Mouse (Mus musculus): Measurements from ENCODE around the gene Glis3.

Gene Glis3

DNA sequence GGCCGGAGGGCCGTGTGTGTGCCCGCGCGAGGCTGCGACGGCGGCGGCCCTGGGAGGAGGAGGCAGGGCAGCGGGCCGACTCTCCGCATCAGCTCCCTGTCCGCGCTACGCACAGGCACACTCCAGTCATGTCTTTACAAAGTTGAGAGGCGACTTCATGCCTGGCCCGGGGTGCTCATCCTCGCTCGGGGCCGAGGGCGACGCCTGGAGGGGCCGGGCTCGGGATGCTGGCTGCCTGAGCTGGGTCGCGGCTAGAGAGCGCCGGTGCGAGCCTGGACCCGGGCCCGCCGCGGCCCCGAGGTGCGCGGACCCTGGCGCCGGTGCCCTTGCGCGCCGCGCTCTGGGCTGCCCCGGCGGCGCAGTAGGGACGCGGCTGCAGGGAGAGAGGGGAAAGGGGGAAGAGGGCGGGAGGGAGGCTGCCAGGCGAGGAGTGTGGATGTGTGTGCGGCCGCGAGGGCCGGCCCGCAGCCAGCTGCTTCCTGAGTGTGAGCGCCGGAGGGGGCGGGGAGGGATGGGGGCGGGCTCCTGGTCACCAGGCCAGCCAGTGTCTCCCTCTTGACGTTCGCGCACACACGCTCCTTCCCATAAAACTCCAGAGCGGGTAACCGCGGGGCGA lies at the start of gene Glis3:
Gene Glis3, minus strand, starts transcription at position 302 of the 616 bp plus-strand sequence.
- DNase-seq (ENCODE audit: low read depth, low spot score): no peak

DNA sequence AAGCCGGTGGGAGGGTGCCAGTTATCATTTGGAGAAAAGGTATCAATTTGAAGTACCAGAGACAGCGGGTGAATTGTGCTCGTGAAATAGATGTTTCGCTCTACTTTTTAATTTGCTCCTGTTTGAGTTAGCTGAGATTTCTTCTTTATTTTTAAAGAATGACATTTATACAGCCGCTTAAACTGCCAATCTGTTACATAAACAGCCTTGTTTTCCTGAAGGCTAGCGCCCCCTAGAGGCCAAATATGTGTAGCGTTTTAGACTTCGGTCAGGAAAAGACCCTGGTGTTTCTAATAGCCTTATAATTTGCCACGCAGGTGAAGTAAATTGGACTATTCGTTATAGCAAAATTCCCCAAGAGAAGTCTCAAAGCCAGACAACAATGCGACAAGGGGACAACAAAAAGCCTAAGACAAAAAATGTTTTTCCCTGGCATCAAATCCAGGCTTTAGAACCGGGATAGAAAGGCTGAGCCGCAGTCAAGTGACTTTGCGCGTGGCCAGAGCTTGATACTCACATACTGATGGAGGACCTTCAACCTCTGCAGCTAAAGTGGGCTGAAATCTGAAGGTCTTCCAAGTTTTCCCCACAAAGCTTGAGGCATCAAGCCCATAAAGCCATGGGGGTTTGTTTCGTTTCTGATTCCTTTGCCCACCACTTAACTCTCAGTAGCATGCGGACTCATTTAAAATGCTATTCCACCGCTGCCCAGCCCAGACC lies 46.4 kb upstream of the Glis3 start:
- peak; percentile 23 for DNase-seq (ENCODE audit: low read depth, low spot score)

DNA sequence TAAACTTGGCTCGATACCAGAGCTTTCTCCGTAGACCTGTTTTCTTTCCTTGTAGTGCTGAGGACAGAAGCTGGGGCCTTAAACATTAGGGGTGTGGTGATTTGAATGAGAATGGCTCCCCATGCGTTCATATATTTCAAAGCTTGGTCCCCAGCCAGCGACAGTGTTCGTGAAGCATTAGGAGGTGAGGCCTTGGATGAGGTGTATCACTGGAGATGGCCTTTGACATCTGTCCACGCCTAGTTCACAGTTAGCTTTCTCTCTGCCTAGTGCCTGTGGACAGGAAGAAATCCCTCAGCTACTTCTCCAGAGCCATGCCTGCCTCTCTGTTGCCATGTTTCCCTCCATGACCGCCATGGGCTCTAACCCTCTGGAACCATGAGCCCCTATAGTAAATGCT lies 44.8 kb upstream of the Glis3 start:
- DNase-seq (ENCODE audit: low read depth, low spot score): no peak

DNA sequence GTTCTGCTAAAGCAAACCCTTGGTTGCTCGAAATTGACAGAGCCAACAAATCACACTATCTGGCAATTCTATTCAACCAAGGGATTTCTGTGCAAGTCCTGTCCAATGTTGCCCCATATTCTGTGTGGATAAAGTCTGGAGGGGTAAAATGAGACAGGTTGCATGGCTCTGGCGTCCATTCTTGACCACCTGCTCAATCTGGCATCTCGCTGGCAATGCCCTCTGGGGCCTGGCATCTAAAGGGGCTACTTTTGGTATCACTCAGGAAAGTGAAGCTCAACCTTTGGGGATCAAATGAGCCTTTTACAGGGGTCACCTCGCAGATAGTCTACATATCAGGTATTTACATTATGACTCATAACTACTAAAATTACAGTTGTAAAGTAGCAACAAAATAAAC lies 42.7 kb upstream of the Glis3 start:
- no peak for DNase-seq (ENCODE audit: low read depth, low spot score)

DNA sequence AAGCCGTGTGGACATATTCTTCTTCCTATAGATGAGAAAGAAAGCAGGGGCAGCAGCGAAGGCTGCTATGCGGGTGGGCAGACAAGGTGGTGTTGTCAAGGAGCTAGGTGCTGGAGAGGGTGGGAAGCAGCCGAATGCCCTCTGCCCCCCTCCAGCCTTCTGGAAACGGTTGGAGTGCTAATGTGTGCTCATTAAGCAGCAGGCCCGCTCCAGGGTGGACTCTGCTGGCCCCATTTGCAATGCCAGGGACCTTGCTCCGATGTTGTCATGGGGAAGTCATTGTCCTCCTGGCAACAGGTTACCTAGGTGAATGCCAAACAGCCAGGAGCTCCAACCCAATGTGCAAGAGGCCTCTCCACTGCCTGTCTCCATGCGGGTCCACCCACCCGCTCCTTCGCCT lies 42.0 kb upstream of the Glis3 start:
- no peak for DNase-seq (ENCODE audit: low read depth, low spot score)

GRCm38 (mm10) chr19:28720016-28720415 lies 40.1 kb upstream of the Glis3 start:
- DNase-seq (ENCODE audit: low read depth, low spot score): no peak

- DNase-seq (ENCODE audit: low read depth, low spot score): no peak
Measured at GRCm38 (mm10) chr19:28714674-28715073, 34.8 kb upstream of the Glis3 start.

DNA sequence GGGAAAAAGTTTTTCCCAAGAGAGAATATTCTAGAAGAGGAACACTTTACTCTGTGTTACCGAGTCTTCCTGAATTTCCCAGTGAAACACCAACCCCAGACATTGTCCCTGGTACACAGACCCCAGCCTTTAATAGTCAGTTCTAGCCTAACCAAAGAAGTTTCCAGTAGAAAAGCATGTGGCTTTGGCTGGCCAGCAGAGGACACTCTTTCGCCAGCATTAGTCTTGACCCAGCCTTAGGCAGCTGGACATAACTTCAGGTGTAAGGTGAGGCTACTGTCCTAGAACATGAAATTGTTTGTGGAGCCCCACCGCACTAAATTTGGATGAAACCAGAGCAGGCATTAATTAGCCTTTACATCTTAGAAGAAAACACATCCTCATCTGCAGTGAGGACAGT lies 17.8 kb upstream of the Glis3 start:
- DNase-seq (ENCODE audit: low read depth, low spot score): no peak

GRCm38 (mm10) chr19:28686398-28686797 lies 6.5 kb upstream of the Glis3 start:
- DNase-seq (ENCODE audit: low read depth, low spot score): no peak

DNA sequence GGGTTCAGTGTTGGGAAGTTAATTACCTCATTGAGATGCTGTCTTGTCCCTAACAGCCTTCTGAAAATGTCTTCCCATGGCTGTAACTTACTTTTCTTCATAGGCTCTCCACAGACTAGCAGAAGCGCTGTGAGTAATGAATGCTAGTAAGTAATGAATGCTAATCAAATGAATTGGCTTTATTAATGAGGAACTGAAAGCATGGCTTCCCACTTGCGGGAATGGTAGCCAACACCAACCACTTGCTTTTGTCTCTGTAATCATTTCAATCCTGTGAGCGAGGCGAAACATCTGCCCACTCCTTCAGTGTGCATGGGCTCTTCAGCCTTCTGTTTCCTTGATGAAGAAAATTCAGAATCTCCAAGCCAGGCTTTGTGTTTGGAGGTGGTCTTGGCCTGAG lies 5.6 kb upstream of the Glis3 start:
- DNase-seq (ENCODE audit: low read depth, low spot score): no peak

GRCm38 (mm10) chr19:28684347-28684746 lies 4.5 kb upstream of the Glis3 start:
- DNase-seq (ENCODE audit: low read depth, low spot score): no peak

- DNase-seq (ENCODE audit: low read depth, low spot score): no peak
Measured at GRCm38 (mm10) chr19:28683346-28683745, 3.5 kb upstream of the Glis3 start.

- DNase-seq (ENCODE audit: low read depth, low spot score): no peak
Measured at GRCm38 (mm10) chr19:28679291-28679775, 544 bp downstream of the Glis3 start.

DNA sequence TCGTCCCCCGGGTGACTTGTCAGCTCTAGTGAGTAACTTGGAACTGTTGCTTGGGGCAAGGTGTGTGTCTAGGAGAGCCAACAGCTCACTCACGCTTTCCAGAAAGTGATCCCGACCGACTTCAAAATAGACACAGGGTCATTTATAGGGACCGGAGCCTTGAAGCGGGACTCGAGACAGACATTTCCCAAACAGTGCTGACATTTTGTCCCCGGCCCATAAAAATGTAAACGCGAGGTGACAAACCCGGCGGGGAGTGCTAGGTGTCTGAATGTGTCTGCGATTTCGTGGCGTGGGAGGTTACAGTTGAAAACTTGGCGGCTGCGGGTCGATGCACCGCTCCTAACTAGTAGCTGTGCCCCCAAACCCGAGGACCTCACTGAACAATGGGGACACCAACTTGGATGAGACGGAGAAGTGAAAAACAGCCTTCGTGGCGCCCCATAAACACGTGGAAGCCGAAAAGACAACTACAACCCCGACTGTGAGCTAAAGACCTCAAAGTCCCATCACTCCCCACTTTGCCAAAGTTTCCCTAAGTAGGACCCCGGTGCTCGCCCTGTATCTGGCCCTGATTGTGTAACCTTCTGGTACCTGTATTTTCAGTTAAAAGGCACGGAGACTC lies 1.1 kb downstream of the Glis3 start:
- DNase-seq (ENCODE audit: low read depth, low spot score): no peak

- no peak for DNase-seq (ENCODE audit: low read depth, low spot score)
Measured at GRCm38 (mm10) chr19:28677728-28678438, 2.0 kb downstream of the Glis3 start.

DNA sequence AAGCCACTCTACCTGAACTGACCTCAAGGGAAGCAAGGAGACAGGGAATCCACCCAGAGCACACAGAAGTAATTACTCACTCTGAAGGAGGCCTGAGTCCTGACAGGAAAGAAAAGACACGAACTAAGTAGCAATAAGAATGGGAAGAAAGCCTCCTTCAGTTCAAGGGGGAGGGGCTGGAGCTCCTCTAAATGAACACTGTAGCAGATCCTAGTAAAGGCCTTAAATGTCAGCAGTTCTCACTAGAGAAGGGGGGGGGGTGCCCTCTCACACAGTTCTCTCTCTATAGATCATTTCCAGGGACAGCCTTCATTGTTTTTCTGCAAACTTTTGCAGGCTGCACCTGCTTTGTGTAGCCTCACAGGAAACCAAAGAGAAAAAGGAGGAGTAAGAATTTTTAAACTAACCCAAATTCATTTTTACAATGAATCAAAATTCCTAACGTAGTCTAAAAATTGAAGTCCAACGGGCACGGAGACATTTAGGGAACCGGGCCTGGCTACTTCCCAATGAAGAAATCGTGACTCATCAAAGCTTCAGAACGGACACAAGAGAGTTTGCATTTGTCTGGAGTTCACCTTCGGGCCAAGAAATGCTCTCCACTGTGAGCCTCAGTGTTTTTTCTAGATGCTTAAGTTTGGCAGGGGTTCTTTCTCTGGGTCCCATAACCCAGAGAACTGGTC lies 2.7 kb downstream of the Glis3 start:
- no peak for DNase-seq (ENCODE audit: low read depth, low spot score)

- no peak for DNase-seq (ENCODE audit: low read depth, low spot score)
Measured at GRCm38 (mm10) chr19:28663781-28664180, 16.1 kb downstream of the Glis3 start.

DNA sequence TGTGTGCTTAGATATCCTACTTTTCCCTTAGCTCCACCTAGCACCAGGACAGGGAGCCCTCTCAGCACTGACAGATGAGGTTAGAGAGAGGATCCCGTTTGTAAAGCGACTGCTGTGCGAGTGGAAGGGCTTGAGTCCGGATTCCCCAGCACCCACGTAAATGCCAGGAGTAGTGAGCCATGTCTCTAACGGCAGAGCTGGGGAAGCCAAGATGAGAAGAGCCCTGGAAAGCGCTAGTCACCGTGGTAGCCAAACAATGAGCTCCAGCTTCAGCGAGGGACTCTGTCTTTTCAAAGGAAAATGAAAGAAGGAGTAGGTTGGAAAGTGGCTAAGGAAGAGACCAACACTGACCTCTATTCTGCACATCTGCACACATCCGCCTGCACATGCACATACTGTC lies 16.7 kb downstream of the Glis3 start:
- DNase-seq (ENCODE audit: low read depth, low spot score): no peak

GRCm38 (mm10) chr19:28662474-28662873 lies 17.4 kb downstream of the Glis3 start:
- DNase-seq (ENCODE audit: low read depth, low spot score): no peak

GRCm38 (mm10) chr19:28660912-28661311 lies 19.0 kb downstream of the Glis3 start:
- DNase-seq (ENCODE audit: low read depth, low spot score): no peak

DNA sequence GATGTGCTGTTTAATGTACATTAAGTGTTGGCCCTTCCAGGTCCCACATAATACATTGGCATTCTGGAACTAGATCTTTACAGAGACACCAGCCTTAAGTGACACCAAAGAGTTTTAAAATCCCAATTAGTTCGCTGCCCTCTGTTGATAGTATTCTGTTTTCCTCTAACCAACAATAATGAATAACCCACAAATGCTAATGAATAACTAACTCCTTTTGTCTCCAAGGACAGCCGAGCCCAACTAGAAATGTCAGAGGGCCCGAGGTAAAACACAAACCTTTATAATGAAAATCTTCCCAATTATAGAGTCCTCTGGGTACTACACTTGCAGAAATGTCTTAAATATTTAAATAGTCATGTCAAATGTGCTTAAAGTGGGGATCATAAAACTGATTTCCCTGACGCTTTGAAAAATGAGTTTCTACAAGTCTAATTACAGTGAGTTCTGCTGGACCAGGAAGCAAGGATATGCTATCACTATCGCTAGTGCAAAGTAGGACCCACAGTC lies 22.1 kb downstream of the Glis3 start:
- no peak for DNase-seq (ENCODE audit: low read depth, low spot score)
